Mouse (Mus musculus): ENCODE results near the gene Rab8b.

- TF ChIP-seq POLR2A (IDR thresholded peaks at IDR 0.05; ENCODE audit: borderline replicate concordance, control insufficient read depth, low read depth, low read length) (no peak), CTCF (IDR thresholded peaks at IDR 0.05; ENCODE audit: control insufficient read depth, insufficient read depth, low read length) (no peak)
Measured at GRCm38 (mm10) chr9:66887301-66887902, 32.1 kb downstream of the Rab8b start.
